Mouse (Mus musculus) right cerebral cortex, postnatal 10 days (tissue): ENCODE results near the gene Polr2e.

ENCODE experiments used
- DNase-seq, 2 experiments: peaks; one replicate each; pipeline ENCODE4 v3.0.0; 2021; ENCODE audit warnings: low spot score in 2 of 2

The Polr2e gene

GRCm38 (mm10) chr10:80035686-80036085 lies 3.9 kb downstream of the Polr2e start:
- no peak for DNase-seq

DNA sequence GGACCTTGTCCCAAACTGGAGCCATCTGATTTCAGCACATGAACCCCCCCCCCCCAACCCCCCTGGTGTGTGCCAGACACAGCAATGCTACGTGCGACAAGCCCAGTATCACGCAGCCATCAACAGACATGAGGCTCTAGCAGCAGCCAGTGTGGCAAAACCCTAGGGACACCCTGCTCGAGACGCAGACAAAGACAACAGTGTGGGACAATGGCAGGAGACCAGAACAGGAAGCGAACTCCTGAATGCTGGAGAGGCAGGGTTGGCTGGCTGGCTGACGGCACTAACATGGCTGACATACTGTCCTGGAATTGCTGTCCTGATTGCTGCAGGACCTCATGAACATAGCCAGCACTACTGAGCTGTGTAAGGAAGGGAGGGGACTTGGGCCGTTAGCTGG lies 4.4 kb downstream of the Polr2e start:
- DNase-seq: no peak

DNA sequence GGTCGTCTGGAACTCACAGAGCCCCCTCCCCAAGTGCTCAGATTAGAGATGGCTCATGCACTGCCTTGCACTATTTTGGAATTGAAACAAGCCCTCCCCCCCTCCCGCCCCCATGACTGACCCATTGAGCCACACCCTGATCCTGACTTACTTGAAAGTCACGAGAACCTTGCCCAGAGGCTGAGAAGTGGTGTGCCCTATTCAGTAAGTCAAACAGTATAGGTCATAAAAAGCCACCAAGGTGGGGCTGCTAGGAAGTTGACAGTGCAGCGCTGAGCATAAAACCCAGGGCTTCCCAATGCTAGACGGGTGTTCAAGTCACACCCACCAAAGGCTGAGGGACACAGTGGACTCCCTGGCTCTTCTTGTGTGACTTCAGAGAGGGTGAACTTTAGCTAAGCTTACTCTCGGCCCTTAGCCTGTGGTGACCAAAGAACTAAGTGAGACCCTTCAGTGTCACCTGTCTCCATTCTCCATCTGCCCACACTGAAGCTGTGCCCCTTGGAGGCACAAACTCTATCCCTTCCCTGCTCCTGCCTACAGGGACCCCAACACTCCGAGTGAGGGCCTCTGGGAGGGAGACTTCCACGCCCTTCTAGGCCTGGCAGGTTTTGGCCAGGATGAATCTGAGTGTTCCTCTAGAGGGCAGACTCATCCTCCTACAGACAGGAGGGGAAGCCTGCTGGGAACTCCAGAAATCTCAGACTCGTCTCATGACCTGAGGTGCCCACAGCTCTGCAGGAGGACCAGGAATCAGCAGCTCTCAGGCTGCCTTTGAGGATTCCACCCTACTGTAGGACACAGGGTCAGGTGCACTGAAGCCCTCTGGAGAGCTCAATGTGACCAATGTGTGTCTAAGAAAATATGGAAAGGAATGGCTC lies 5.8 kb downstream of the Polr2e start:
- DNase-seq: no peak

DNA sequence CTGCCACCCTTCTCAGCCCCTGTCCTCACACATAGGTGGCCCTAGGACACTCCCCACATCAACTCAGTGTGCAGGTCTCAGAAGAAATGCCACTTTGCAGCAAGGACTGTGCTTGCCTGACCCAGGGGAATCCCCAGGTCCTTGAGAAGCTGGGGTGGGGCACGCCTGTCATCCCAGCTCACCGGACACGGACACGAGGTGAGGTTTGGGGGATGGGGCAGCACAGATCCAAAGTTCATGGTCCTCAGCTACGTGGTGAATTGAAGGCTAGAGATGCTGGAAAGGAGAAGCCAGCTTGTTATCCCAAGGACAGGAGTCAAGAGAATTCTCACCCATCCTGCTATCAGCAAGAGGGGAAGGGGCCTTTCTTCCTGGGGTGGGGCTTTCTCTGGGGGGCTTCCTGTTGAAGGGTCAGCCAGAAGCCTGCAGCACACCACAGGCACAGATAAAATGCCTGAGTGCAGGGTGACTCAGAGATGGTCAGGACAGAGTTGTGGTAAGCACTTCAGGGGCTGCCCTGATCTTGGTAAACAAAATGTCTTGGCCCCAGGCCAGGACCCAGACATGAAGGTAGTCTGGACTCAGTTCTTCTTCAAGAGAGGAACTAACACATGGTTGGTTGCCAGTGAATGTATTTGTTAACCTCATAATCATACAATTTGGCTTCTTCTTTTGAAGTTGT lies 6.7 kb downstream of the Polr2e start:
- DNase-seq: peak in 1 of 2 experiments; percentile 65

DNA sequence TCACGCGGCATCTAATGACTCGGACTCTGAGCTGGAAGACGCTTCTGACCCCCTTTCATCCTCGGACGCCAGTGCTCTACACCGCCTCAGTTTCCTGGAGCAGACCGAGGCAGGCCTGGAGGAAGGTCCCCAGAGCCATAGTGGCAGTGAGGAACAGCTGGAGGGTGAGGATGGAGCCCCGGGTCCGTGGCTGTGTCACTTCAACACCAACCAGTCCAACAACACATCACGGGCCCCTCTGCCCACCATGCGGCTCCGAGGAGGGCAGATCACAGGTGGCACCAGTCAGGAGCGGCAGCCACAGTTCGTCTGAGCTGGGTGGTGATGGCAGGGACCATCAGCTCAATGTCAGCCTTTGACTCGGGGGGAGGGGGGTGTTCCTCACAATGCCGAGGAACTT lies 8.9 kb downstream of the Polr2e start:
- no peak for DNase-seq

- DNase-seq: no peak
These were observed 9.4 kb downstream of the Polr2e start for GRCm38 (mm10) chr10:80030191-80030590.

DNA sequence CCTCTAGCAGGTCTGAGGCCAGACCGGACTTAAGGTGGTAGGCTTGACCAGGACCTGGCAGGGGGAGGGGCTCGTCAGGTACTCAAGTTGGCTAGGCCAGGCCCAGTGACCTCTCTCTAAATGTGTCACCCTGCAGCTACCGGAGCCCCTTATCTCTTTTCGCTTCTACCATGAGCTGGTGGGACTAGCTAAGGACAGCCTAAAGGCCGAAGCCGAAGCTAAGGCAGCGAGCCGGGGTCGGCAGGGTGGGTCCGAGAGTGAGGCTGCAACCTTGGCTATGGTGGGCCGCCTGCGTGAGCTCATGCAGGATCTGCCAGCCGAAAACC lies 11.1 kb downstream of the Polr2e start:
- DNase-seq: no peak

GRCm38 (mm10) chr10:80027681-80028520 lies 11.7 kb downstream of the Polr2e start:
- no peak for DNase-seq

GRCm38 (mm10) chr10:80025889-80026288 lies 13.7 kb downstream of the Polr2e start:
- no peak for DNase-seq

GRCm38 (mm10) chr10:80025463-80025862 lies 14.1 kb downstream of the Polr2e start:
- DNase-seq: no peak

DNA sequence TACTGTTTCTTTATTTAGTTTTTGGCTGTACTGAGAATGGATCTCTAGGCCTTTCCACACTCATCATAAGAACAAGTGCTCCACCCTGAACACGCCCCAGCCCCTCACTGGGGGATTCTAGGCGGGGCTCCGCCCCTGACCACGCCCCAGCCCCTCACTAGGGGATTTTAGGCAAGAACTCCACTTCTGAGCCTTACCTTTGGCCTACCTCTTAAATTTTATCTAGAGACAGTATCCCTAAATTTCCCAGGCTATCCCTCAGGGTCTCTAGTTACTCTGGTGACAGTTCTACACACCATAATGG lies 14.6 kb downstream of the Polr2e start:
- DNase-seq: no peak

DNA sequence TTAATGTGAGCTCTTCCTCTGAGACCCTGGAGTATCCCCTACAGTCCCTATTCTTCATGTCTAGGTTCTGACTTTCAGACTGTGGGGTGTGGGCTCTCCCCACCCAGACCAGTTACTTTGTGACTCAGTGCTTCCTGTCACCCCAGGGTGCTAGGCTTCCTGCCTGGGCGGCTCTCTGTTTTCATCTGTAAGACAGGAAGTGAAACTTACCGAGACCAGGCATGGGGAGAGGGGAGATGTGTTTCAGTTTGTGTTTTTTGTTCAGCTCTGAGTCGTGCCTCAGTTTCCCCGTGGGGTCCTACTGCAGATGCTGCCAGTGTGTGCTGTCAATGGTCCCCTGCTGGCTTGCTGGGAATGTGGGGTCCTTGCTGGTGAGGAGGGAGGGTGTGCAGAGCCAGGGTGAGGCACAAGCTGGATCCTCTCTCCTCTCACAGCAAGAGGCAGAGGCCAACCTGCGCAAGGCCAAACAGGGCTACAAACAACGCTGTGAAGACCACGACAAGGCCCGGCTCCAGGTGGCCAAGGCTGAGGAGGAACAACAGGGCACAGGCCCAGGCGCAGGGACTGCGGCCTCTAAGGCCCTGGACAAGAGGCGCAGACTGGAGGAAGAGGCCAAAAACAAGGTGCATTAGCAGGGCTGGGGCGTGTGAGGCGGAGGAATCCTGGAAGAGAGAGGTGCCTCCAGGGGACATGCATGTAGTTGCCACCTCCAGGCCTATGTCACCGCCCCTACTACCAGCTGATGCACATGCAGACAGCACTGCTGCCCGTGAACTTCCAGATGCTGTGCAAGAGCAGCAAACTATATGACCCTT lies 15.2 kb downstream of the Polr2e start:
- DNase-seq: no peak

- DNase-seq: no peak
These were observed 15.8 kb downstream of the Polr2e start for GRCm38 (mm10) chr10:80023758-80024157.

GRCm38 (mm10) chr10:80022806-80023205 lies 16.8 kb downstream of the Polr2e start:
- no peak for DNase-seq

- DNase-seq: no peak
These were observed 17.4 kb downstream of the Polr2e start for GRCm38 (mm10) chr10:80022164-80022563.

GRCm38 (mm10) chr10:80021320-80021641 lies 18.3 kb downstream of the Polr2e start:
- no peak for DNase-seq

DNA sequence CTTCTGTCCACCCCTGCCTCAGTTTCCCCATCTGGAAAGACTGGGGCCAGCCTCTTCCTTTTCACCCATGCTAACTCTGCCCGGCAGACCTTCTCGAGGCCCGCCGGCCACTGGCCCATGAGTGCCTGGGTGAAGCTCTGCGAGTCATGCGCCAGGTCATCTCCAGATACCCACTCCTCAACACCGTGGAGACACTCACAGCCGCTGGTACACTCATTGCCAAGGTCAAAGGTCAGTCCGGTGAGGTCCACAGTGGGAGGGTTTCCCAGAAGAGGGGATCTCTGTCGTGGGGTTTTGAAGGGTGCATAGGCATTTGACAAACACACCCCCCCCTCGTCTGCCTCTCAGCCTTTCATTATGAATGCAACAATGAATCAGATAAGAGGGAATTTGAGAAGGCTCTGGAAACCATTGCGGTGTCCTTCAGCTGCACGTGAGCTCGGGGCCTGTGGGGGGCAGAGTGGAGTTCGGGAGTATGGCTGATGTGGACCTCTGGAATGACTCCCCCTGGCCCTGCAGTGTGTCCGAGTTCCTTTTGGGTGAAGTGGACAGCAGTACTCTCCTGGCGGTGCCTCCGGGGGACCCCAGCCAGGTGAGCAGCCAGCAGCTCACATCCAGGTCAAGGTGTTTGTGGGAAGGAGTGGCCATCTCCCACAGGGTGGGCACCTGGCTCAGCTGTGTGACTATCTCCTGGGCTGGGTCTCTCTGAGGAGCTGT lies 18.8 kb downstream of the Polr2e start:
- DNase-seq: no peak

DNA sequence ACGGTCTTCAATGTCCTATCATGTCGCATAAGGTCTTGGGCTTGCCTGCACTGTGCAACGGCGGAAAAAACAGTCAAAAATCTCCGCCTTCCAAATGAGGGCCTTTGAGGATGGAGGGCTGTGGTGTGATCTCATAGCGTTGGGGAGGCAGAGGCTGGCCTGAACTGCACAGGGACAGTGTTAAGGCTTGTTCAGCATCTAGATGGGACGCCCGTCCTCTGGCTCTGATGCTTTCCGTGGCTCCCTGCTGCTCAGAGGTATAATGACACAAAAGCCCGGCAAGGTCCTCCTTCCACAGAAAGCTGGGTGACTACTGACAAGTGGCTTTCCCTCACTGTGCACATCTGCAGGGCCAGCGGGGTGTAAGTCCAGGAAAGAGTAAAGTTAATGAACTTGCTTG lies 19.4 kb downstream of the Polr2e start:
- no peak for DNase-seq

GRCm38 (mm10) chr10:80019471-80020131 lies 20.0 kb downstream of the Polr2e start:
- DNase-seq: no peak

DNA sequence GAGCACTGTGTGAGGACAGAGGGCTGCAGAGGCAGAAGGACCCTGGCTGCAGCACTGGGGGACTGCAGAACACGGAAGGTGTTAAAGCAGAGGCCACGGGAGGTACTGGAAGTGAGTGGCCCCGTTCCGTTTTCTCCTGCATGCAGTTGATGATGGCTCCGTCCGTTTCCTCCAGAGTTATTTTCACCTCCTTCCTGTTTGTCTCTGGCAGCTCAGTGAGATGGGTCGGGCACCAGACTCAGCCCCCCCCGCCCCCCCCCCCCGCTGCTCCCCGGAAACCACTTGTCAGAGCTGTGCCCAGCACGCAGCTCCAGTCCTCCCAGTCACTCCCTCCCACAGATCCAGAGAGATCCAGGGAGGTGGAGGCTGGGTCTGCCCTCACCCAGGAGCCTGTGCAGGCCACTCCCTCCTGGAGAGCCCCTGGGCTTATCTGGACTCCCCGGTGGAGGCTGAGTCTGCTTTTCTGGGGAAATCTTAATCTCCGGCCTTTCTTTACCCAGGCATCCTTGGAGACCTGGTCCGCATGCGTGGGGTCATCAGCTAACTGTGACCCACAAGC lies 20.8 kb downstream of the Polr2e start:
- DNase-seq: no peak
